Mouse (Mus musculus): ENCODE data around the gene Ntn1.

DNA sequence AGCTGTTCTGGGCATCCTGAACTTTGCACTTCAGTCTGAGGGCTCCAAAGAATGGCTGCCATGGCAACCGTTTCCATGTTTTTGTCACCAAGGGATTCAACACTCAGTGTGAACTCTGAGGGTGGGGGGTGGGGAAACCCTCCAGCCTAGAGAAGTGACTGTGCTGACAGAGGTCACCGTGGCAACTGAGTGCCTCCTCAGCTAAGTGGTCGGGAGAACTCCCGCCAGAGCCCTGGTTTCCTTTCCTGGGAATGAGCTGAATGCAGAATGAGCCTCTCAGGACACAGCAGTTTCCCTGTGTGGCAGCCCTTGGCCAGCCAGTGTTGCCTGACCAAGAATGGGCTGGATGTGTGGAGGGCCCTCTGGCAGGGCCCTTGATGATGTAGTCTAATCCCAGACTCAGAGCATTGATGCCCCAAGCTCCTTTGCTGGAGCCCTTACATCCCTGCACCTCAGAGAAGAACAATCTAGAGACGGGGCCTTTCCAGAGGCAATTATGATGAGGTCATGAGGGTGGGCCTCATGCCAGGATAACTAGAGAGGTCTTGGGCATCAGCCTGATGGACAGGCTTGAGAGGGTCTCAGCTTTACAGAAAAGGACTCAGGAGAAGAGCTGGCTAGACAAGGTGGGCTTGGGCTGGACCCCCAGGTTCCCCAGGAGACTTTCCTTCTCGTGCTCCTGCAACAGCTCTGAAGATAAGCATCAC is 185.3 kb downstream of the Ntn1 start:
- TF ChIP-seq POLR2A (IDR thresholded peaks at IDR 0.05; ENCODE audit: borderline replicate concordance, extremely low read depth, insufficient read depth, insufficient read length, poor library complexity, severe bottlenecking) (no peak), CTCF (IDR thresholded peaks at IDR 0.05; ENCODE audit: borderline replicate concordance, extremely low read depth, insufficient read depth, insufficient read length) (no peak)
